Mouse (Mus musculus) neural tube, embryonic 11.5 days (tissue): ENCODE data around the gene Hspb7. TPM values are rescaled to one million over a fixed set of nuclear protein-coding genes. Genes with fewer than 3 reads are reported as not detected.

ENCODE experiments used
- ATAC-seq: fragments of 200-750 bp; cut with Nextera tagmentation; 2 replicates; pipeline ENCODE4 v1.8.0; 2017; ENCODE audit warnings: moderate number of reproducible peaks, mild to moderate bottlenecking, moderate TSS enrichment, moderate library complexity; ENCODE audit not compliant: insufficient read depth, low FRiP score, low TSS enrichment
- DNase-seq: peaks from one replicate; pipeline ENCODE4 v3.0.0-alpha.2; 2015; ENCODE audit warnings: low spot score
- H3K27ac ChIP-seq: fragments of 300-500 bp; sonication (generic); 2 replicates; pipeline ENCODE4 v1.5.1; 2014; ENCODE audit warnings: low read depth, mild to moderate bottlenecking, low read length
- H3K27me3 ChIP-seq: fragments of 300-500 bp; sonication (generic); 2 replicates; pipeline ENCODE4 v1.6.1; 2014; ENCODE audit warnings: mild to moderate bottlenecking, low read length, mixed read lengths; ENCODE audit not compliant: control insufficient read depth, insufficient read depth
- H3K36me3 ChIP-seq: fragments of 300-500 bp; sonication (generic); 2 replicates; pipeline ENCODE4 v1.6.1; 2014; ENCODE audit warnings: mild to moderate bottlenecking, low read length, moderate library complexity, mixed read lengths; ENCODE audit not compliant: control insufficient read depth, insufficient read depth
- H3K4me1 ChIP-seq: fragments of 300-500 bp; sonication (generic); 2 replicates; pipeline ENCODE4 v1.6.1; 2014; ENCODE audit warnings: low read length, mixed read lengths; ENCODE audit not compliant: control insufficient read depth, insufficient read depth
- H3K4me2 ChIP-seq: fragments of 300-500 bp; sonication (generic); 2 replicates; pipeline ENCODE4 v1.6.1; 2014; ENCODE audit warnings: low read depth, mild to moderate bottlenecking, moderate library complexity
- H3K4me3 ChIP-seq: fragments of 300-500 bp; sonication (generic); 2 replicates; pipeline ENCODE4 v1.5.1; 2014; ENCODE audit warnings: low read depth, low read length
- H3K9ac ChIP-seq: fragments of 300-500 bp; sonication (generic); 2 replicates; pipeline ENCODE4 v1.6.1; 2014; ENCODE audit warnings: mild to moderate bottlenecking, low read length
- H3K9me3 ChIP-seq: fragments of 300-500 bp; sonication (generic); 2 replicates; pipeline ENCODE4 v1.6.1; 2016; ENCODE audit warnings: low read length; ENCODE audit not compliant: control insufficient read depth
- WGBS: fragments of 180-500 bp; shearing (Covaris S2); extraction: QIAGEN DNeasy Blood & Tissue Kit; methylation state at CpG from one replicate; pipeline ENCODE4 v1.1.7; 2014; 5-methylcytosine and 5-hydroxymethylcytosine counted together
- polyA plus RNA-seq: library from polyadenylated mRNA; unstranded; fragments of >200 nt; fragmentation: Nextera tagmentation; extraction: Ambion mirVana; gene quantifications from 2 replicates; pipeline ENCODE4 v1.2.1, GENCODE M21; 2014

The Hspb7 gene
- polyA plus RNA-seq, 1 experiment from 2014 or later = not detected

DNA sequence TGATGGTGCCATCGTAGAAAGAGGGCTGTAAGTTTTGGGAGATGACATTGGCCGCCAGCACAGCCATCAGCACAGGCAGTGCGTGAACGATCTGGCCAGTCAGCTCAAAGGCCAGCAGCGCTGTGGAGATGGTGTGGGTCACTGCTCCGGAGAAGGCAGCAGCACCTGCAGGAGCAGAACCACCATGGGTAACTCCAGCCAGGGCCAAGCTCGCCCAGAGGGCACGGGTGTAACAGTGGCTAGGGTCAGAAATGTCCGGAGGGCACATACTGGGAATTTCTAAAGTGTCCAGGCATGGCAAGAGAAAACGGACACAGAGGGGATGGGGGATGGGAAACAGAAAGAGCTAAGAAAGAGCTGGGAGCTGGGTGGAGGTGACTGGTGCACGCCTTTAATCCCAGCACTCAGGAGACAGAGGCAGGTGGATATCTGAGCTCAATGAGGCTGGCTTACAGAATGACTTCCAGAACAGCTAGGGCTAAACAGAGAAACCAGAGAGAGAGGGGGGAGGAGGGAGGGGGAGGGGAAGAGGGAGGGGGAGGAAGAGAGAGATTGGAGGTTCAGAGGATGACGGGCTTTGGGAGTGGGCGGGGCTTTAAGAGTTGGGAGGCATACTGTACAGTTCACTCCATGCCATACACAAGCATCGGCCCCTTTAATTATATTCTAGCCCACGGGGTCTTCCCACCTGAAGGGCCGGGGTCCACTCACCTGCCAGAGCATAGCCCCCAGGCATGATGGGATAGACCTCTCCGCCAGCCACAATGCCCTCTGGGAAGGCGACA, 31.0 kb upstream of the Hspb7 start:
- Histone ChIP-seq H3K4me1 (no peaks in the 10 kb centered on the region), H3K4me3 (no peak overlapping the region), H3K9ac (no peak overlapping the region), H3K4me2 (no peak overlapping the region), H3K36me3 (no peaks in the 10 kb centered on the region), H3K27me3 (peaks cover 8% of the 10 kb centered on the region; the same call in 1 of the 2 replicates), H3K27ac (no peak overlapping the region), H3K9me3 (no peaks in the 10 kb centered on the region)
- 69% methylated on average over 18 of the region's 18 CpGs for WGBS
- ATAC-seq = 0 out of 2 replicates have a peak, but pooled peaks have one; percentile 24
- no peak for DNase-seq

DNA sequence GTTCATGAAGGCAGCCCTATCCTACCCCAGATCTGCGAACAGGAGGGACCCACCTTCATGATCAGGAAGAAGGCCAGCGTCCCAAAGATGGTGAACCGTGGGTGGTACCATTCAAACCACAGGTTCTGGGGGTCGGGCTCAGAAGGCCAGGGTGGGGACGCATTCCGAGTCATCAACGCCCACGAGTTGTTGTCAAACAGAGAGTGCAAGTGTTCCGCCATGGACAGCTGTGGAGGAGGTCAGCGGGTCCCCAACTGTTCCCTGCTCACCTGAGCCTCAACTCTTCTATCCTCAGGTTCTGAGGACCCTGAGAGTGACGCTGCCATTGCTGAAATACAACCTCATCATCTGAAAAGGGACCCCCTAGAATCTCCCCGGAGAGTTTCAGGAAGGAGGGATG, 29.3 kb upstream of the Hspb7 start:
- no peak overlapping the region for H3K4me2 ChIP-seq
- H3K4me1 ChIP-seq = no peaks in the 10 kb centered on the region
- H3K9me3 ChIP-seq = no peaks in the 10 kb centered on the region
- H3K27me3 ChIP-seq = 0 out of 2 replicates have a peak, but pooled peaks cover 4% of the 10 kb centered on the region
- no peak overlapping the region for H3K27ac ChIP-seq
- WGBS = 81% methylated on average over 12 of the region's 12 CpGs
- H3K36me3 ChIP-seq = no peaks in the 10 kb centered on the region
- no peak overlapping the region for H3K9ac ChIP-seq
- DNase-seq (no peak), ATAC-seq (no peak)
- H3K4me3 ChIP-seq = no peak overlapping the region

DNA sequence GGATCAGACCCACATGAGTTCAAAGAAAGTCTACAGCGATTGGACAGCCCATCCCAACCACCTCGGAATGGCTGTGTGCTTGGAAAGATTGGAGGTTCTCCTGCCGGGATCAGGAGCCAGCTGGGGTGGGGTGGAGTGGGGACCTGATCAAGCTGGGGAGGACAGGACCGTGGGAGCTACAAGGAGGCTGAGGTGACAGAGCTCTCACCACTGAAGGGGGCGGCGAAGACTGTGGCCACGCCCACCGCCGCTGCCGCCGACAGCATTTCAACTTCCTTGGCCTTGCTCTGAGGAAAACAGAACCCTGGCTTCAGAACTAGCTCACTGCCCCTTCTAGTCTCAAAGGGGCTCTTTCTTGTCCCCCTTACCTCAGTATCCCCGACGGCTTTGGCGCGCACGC, 25.8 kb upstream of the Hspb7 start:
- no peaks in the 10 kb centered on the region for H3K36me3 ChIP-seq
- H3K4me2 ChIP-seq = no peak overlapping the region
- H3K27me3 ChIP-seq = 0 out of 2 replicates have a peak, but pooled peaks cover 4% of the 10 kb centered on the region
- H3K9ac ChIP-seq = no peak overlapping the region
- no peak overlapping the region; the same call in 1 of the 2 replicates for H3K4me3 ChIP-seq
- H3K27ac ChIP-seq = no peak overlapping the region
- H3K9me3 ChIP-seq = no peaks in the 10 kb centered on the region
- DNase-seq (no peak), ATAC-seq (no peak)
- no peaks in the 10 kb centered on the region for H3K4me1 ChIP-seq
- WGBS = 20% methylated on average over 16 of the region's 16 CpGs

DNA sequence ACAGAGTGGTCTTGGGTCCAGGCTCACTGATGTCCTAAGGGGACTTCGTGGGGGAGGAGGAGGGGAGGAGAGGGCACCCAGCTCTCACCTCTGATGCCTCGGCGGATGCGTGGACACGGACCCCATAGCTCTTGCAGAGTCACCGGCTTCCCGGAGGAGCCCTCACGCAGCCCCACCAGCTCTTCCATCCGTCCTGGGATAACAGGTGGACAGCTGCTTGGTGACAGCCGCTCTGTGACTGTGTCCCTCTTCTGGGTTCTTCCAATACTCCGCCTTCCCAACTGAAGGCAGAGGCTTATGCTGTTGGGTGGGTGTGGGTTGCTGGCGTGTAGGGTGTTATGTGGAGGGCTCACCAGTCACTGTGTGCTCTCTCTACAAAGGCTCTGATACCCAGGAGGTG, 22.7 kb upstream of the Hspb7 start:
- 78% methylated on average over 12 of the region's 12 CpGs for WGBS
- DNase-seq (no peak), ATAC-seq (no peak)
- Histone ChIP-seq H3K27me3 (0 out of 2 replicates have a peak, but pooled peaks cover 2% of the 10 kb centered on the region), H3K27ac (no peak overlapping the region), H3K4me3 (no peak overlapping the region), H3K4me1 (no peaks in the 10 kb centered on the region), H3K9me3 (no peaks in the 10 kb centered on the region), H3K4me2 (no peak overlapping the region), H3K36me3 (no peaks in the 10 kb centered on the region), H3K9ac (no peak overlapping the region)

DNA sequence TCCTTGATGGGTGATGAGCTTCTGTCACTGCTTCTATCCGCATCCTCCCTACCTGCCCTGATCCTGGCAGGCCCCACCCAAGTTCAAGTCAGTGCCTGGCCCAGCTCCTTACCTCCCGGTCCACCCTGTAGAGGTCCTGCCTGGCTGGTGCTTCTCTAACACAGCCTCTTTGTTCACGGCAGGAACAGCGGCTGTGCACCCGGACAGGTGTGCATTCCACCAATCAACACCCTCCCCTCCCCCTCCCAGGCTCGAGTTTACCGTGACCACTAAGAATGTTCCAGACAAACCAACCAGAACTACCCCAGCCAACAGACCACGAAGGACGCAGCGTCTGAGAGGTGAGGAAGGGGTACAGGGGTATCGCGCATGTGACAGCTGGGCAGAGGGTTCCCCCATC, 22.0 kb upstream of the Hspb7 start, which contains the start of gene Clcnka:
Gene Clcnka (minus strand): TSS at position 180 of the 400 bp plus-strand sequence.
- DNase-seq = no peak
- H3K4me2 ChIP-seq = no peak within 1 kb of the TSS
- H3K9ac ChIP-seq = no peak within 1 kb of the TSS
- H3K4me3 ChIP-seq = no peak within 1 kb of the TSS
- H3K9me3 ChIP-seq = no peaks in the 10 kb centered on the region
- WGBS = 67% methylated on average over 12 of the region's 12 CpGs
- H3K27ac ChIP-seq = no peak within 1 kb of the TSS
- no peaks in the 10 kb centered on the region for H3K4me1 ChIP-seq
- H3K27me3 ChIP-seq = 0 out of 2 replicates have a peak, but pooled peaks cover 2% of the 10 kb centered on the region
- no peaks in the 10 kb centered on the region for H3K36me3 ChIP-seq
- no peak for ATAC-seq

DNA sequence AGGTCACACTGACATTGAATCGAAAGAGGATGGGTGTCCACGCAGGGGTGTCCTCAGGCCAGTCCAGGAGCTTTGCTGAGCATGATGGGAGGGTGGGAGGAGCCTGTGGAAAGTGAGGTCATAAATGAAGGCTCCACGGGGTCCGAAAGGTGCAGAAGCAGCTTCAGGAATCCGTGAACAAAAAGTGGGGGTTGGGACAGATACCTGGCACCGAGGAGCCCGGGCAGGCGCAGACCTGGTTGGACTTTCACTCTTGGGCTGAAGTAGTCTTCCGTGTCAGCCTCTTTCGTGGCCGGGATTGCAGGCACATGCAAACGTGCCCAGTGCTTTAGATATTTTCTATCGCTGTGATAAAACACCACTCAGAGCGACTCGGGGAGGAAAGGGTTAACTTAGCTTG, 20.4 kb upstream of the Hspb7 start:
- ATAC-seq = no peak
- 87% methylated on average over 15 of the region's 15 CpGs for WGBS

DNA sequence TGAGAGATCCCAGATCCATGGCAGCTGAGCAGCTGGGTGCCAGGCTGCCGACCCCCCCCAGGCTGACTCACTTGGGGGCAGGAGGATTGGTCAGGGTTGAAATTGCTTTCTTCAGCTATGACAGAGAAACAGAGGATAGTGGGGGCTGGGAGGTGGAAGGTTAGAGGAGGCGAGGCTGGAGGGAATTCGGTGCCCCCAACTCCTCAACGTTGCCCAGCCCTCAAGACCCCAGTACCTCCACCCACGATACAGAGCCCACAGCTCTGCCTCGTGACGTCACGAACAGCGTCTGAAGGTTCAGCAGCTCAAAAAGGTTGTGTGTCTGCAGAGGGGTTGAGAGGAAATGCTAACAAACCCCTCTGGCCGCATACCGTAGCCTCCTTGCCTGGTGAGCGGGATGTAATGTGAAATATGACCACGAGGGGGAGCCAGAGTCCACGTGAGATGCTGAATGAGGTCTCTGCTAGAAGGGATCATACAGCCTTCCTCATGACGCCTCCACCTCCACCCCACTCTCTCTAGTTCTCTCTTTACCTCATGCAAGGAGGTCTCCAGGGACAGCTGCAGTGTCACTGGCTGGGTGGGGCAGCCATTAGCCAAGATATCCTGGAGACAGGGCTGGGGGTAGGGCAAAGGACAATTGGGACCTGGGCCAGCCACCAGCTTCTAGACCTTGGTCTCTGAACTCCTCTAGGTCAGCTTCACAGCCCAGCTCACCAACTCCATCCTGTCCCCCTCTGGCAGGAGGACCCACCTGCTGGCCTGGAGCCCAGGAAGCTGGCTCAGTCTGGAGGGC, 15.9 kb upstream of the Hspb7 start:
- Histone ChIP-seq H3K4me3 (no peak overlapping the region), H3K27ac (no peak overlapping the region), H3K4me1 (no peaks in the 10 kb centered on the region), H3K9me3 (no peaks in the 10 kb centered on the region), H3K27me3 (peaks cover 5% of the 10 kb centered on the region; the same call in 1 of the 2 replicates), H3K36me3 (no peaks in the 10 kb centered on the region), H3K9ac (no peak overlapping the region), H3K4me2 (0 out of 2 replicates have a peak overlapping the region, but pooled peaks have one; percentile 3)
- WGBS = 15% methylated on average over 15 of the region's 15 CpGs
- DNase-seq (peak; percentile 89), ATAC-seq (peak; percentile 61)

More for the DNA sequence above, 20.4 kb upstream of the Hspb7 start:
- H3K4me1 ChIP-seq = no peaks in the 10 kb centered on the region
- no peak overlapping the region for H3K9ac ChIP-seq
- no peak overlapping the region for H3K27ac ChIP-seq
- H3K9me3 ChIP-seq = no peaks in the 10 kb centered on the region
- no peaks in the 10 kb centered on the region for H3K36me3 ChIP-seq
- H3K4me3 ChIP-seq = no peak overlapping the region
- peaks cover 5% of the 10 kb centered on the region; the same call in 1 of the 2 replicates for H3K27me3 ChIP-seq
- DNase-seq = no peak
- H3K4me2 ChIP-seq = no peak overlapping the region

DNA sequence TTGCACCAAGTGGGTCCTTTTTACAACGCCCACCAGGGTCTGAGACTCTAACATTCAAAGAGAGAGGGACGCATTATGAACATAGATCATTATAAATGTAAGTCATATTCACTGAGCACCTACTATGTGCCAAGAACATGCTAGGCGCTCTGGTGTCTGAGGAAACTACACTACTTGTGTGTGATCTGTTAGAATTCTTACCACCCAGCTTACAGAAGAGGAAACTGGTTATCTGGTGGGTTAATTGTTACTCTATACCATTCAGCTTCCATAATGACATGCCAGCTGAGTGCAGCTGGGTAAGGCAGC, 15.3 kb upstream of the Hspb7 start:
- Histone ChIP-seq H3K9ac (no peak overlapping the region), H3K27me3 (peaks cover 5% of the 10 kb centered on the region; the same call in 1 of the 2 replicates), H3K4me1 (no peaks in the 10 kb centered on the region), H3K4me3 (no peak overlapping the region), H3K36me3 (no peaks in the 10 kb centered on the region), H3K4me2 (no peak overlapping the region), H3K27ac (no peak overlapping the region), H3K9me3 (no peaks in the 10 kb centered on the region)
- ATAC-seq (no peak), DNase-seq (no peak)
- WGBS = 80% methylated on average over 3 of the region's 3 CpGs
